Mouse (Mus musculus) forebrain, embryonic 14.5 days (tissue): Measurements from ENCODE around the gene Ezh1. TPM values are rescaled to one million over a fixed set of nuclear protein-coding genes. Genes with fewer than 3 reads are reported as not detected.

Source experiments
- ATAC-seq: fragments of 200-750 bp; cut with Nextera tagmentation; 2 replicates; pipeline ENCODE4 v1.8.0; 2017; ENCODE audit warnings: mild to moderate bottlenecking, moderate library complexity
- DNase-seq: peaks from one replicate; pipeline ENCODE4 v3.0.0-alpha.2; 2015; ENCODE audit warnings: low spot score
- H3K27ac ChIP-seq: fragments of 300-500 bp; sonication (generic); 2 replicates; pipeline ENCODE4 v1.5.1; 2014; ENCODE audit warnings: low read depth, mild to moderate bottlenecking, control low read depth, low read length, moderate library complexity
- H3K27me3 ChIP-seq: fragments of 300-500 bp; sonication (generic); replicated peaks from 2 replicates; pipeline ENCODE4 v1.6.1; 2014; ENCODE audit warnings: low read length, control low read depth, mixed read lengths; ENCODE audit not compliant: control insufficient read depth, insufficient read depth
- H3K36me3 ChIP-seq: fragments of 300-500 bp; sonication (generic); 2 replicates; pipeline ENCODE4 v1.6.1; 2014; ENCODE audit warnings: low read length, control low read depth; ENCODE audit not compliant: control insufficient read depth, insufficient read depth
- H3K4me1 ChIP-seq: fragments of 300-500 bp; sonication (generic); 2 replicates; pipeline ENCODE4 v1.6.1; 2014; ENCODE audit warnings: antibody characterized with exemption, low read length, control low read depth; ENCODE audit not compliant: control insufficient read depth, insufficient read depth
- H3K4me2 ChIP-seq: fragments of 300-500 bp; sonication (generic); 2 replicates; pipeline ENCODE4 v1.6.1; 2014; ENCODE audit warnings: mild to moderate bottlenecking, control low read depth, low read length
- H3K4me3 ChIP-seq: fragments of 300-500 bp; sonication (generic); 2 replicates; pipeline ENCODE4 v1.5.1; 2014; ENCODE audit warnings: low read depth, low read length, control low read depth
- H3K9ac ChIP-seq: fragments of 300-500 bp; sonication (generic); 2 replicates; pipeline ENCODE4 v1.6.1; 2014; ENCODE audit warnings: mild to moderate bottlenecking, low read length, control low read depth, moderate library complexity
- H3K9me3 ChIP-seq: fragments of 300-500 bp; sonication (generic); replicated peaks from 2 replicates; pipeline ENCODE4 v1.6.1; 2016; ENCODE audit warnings: low read length, control low read depth, mixed read lengths; ENCODE audit not compliant: control insufficient read depth
- WGBS: fragments of 180-500 bp; shearing (Covaris S2); extraction: QIAGEN DNeasy Blood & Tissue Kit; methylation state at CpG from one replicate; pipeline ENCODE4 v1.1.7; 2014; 5-methylcytosine and 5-hydroxymethylcytosine counted together
- polyA plus RNA-seq: library from polyadenylated mRNA; unstranded; fragments of >200 nt; fragmentation: Nextera tagmentation; extraction: Ambion mirVana; gene quantifications from 2 replicates; pipeline ENCODE4 v1.2.1, GENCODE M21; 2014

Gene Ezh1
- polyA plus RNA-seq, 1 experiment from 2014 or later = 16.1 TPM

- no peak overlapping the region for H3K9ac ChIP-seq
- peaks cover 16% of the 10 kb centered on the region for H3K4me1 ChIP-seq
- ATAC-seq (no peak), DNase-seq (no peak)
- 0 out of 2 replicates have a peak, but pooled peaks cover 6% of the 10 kb centered on the region for H3K36me3 ChIP-seq
- 3% methylated on average over 24 of the region's 24 CpGs for WGBS
- peak overlapping the region; percentile 4; the same call in 1 of the 2 replicates for H3K4me3 ChIP-seq
- H3K27ac ChIP-seq = no peak overlapping the region
- no peaks in the 10 kb centered on the region for H3K9me3 ChIP-seq
- no peak overlapping the region for H3K4me2 ChIP-seq
- peaks cover 44% of the 10 kb centered on the region for H3K27me3 ChIP-seq
Observed at GRCm38 (mm10) chr11:101262272-101262967, 36.2 kb upstream of the Ezh1 start.

- ATAC-seq (no peak; the same call in 1 of the 2 replicates), DNase-seq (no peak)
- 0 out of 2 replicates have a peak, but pooled peaks cover 6% of the 10 kb centered on the region for H3K36me3 ChIP-seq
- peaks cover 16% of the 10 kb centered on the region for H3K4me1 ChIP-seq
- H3K4me3 ChIP-seq = peak overlapping the region; percentile 41
- H3K4me2 ChIP-seq = peak overlapping the region; percentile 91
- H3K27me3 ChIP-seq = peaks cover 41% of the 10 kb centered on the region
- no peak overlapping the region for H3K27ac ChIP-seq
- WGBS = under 1% methylated on average over 30 of the region's 30 CpGs
- peak overlapping the region; percentile 67 for H3K9ac ChIP-seq
- no peaks in the 10 kb centered on the region for H3K9me3 ChIP-seq
Observed at GRCm38 (mm10) chr11:101260826-101261380, 34.6 kb upstream of the Ezh1 start.

- under 1% methylated on average over 40 of the region's 43 CpGs for WGBS
- peaks cover 38% of the 10 kb centered on the region for H3K27me3 ChIP-seq
- peak; percentile 56 for DNase-seq
Observed at GRCm38 (mm10) chr11:101259948-101260825, 33.9 kb upstream of the Ezh1 start, which contains the start of gene Wnk4. Gene Wnk4, plus strand, starts transcription at chr11:101260567.

GRCm38 (mm10) chr11:101259261-101259712 lies 33.0 kb upstream of the Ezh1 start:
- Histone ChIP-seq H3K27me3 (peaks cover 32% of the 10 kb centered on the region), H3K9ac (no peak overlapping the region), H3K9me3 (no peaks in the 10 kb centered on the region), H3K4me2 (no peak overlapping the region), H3K4me3 (no peak overlapping the region), H3K27ac (no peak overlapping the region), H3K4me1 (peaks cover 19% of the 10 kb centered on the region), H3K36me3 (0 out of 2 replicates have a peak, but pooled peaks cover 6% of the 10 kb centered on the region)
- no peak for DNase-seq
- no peak for ATAC-seq
- WGBS = 42% methylated on average over 6 of the region's 6 CpGs

More at GRCm38 (mm10) chr11:101259948-101260825, 33.9 kb upstream of the Ezh1 start, which contains the start of gene Wnk4:
- Histone ChIP-seq H3K9ac (peak within 1 kb of the TSS; percentile 67), H3K27ac (no peak within 1 kb of the TSS), H3K4me1 (peaks cover 16% of the 10 kb centered on the region), H3K4me3 (peak within 1 kb of the TSS; percentile 41), H3K36me3 (0 out of 2 replicates have a peak, but pooled peaks cover 6% of the 10 kb centered on the region), H3K4me2 (peak within 1 kb of the TSS; percentile 91), H3K9me3 (no peaks in the 10 kb centered on the region)
- peak; percentile 76 for ATAC-seq

GRCm38 (mm10) chr11:101255826-101256775 lies 29.8 kb upstream of the Ezh1 start:
- ATAC-seq (no peak), DNase-seq (no peak)
- Histone ChIP-seq H3K27ac (no peak overlapping the region), H3K36me3 (0 out of 2 replicates have a peak, but pooled peaks cover 6% of the 10 kb centered on the region), H3K4me1 (peaks cover 21% of the 10 kb centered on the region), H3K4me2 (no peak overlapping the region), H3K9me3 (no peaks in the 10 kb centered on the region), H3K4me3 (no peak overlapping the region), H3K9ac (no peak overlapping the region), H3K27me3 (peaks cover 6% of the 10 kb centered on the region)
- WGBS = 90% methylated on average over 13 of the region's 13 CpGs

GRCm38 (mm10) chr11:101253613-101254389 lies 27.5 kb upstream of the Ezh1 start, which contains the start of gene Vps25:
Gene Vps25, plus strand, starts transcription at chr11:101253707.
- WGBS = under 1% methylated on average over 40 of the region's 40 CpGs
- DNase-seq = peak; percentile 87
- peak within 1 kb of the TSS; percentile 91 for H3K9ac ChIP-seq

GRCm38 (mm10) chr11:101252941-101253340 lies 26.7 kb upstream of the Ezh1 start:
- ATAC-seq (no peak), DNase-seq (no peak)
- Histone ChIP-seq H3K4me2 (peak overlapping the region; percentile 88), H3K9ac (peak overlapping the region; percentile 91), H3K4me1 (peaks cover 6% of the 10 kb centered on the region; the same call in 1 of the 2 replicates), H3K36me3 (0 out of 2 replicates have a peak, but pooled peaks cover 1% of the 10 kb centered on the region), H3K27me3 (no peaks in the 10 kb centered on the region), H3K9me3 (no peaks in the 10 kb centered on the region), H3K4me3 (peak overlapping the region; percentile 77), H3K27ac (no peak overlapping the region)
- 12% methylated on average over 7 of the region's 7 CpGs for WGBS

More at GRCm38 (mm10) chr11:101253613-101254389, 27.5 kb upstream of the Ezh1 start, which contains the start of gene Vps25:
- ATAC-seq = peak; percentile 86
- Histone ChIP-seq H3K36me3 (0 out of 2 replicates have a peak, but pooled peaks cover 6% of the 10 kb centered on the region), H3K4me2 (peak within 1 kb of the TSS; percentile 88), H3K4me3 (peak within 1 kb of the TSS; percentile 77), H3K27ac (peak within 1 kb of the TSS; percentile 79), H3K9me3 (no peaks in the 10 kb centered on the region), H3K27me3 (no peaks in the 10 kb centered on the region), H3K4me1 (peaks cover 6% of the 10 kb centered on the region; the same call in 1 of the 2 replicates)
